Mouse (Mus musculus): ENCODE data around the gene Foxa2. TPM values are rescaled to one million over a fixed set of nuclear protein-coding genes. Genes with fewer than 3 reads are reported as not detected.

Foxa2 gene
- polyA plus RNA-seq (2015; fragmentation: Illumina TruSeq; extraction: RNeasy Lipid Tissue Mini Kit (QIAGEN cat#74804); ENCODE audit: insufficient read depth, low replicate concordance) = not detected

DNA sequence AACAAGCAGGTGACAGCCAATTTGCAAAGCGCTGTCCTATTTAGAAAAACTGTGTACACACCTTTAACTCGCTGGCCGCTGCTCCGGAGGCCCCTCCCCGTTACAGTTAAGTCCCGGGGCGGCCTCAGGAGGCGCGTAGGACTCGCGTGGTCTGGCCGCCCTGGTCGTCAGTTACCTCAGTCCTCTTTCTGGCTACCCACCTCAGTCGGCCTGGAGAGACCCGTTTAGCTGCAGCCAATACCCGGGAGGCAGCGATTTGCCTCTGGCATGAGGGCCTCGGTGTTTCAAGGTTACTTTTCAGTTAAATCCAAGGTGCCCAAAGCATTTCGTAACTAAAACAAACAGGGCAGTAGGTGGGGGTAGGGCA lies at the start of gene Foxa2:
Foxa2 (minus strand) TSS at position 171 of the 367 bp plus-strand sequence.

Measured in spleen, adult 10 weeks (tissue).